In genomic region chr3:101964352-101964751, GRCm38 (mm10) we compare ENCODE assay signal across 23 mouse cellular contexts. TPM values are rescaled to one million over a fixed set of nuclear protein-coding genes. Genes with fewer than 3 reads are reported as not detected.
A peak's percentile ranks its signal among the peaks of the same experiment; 100 is the strongest.
DNase-seq lines count a peak whose midpoint lies in the region; ATAC-seq lines count a peak whose summit lies in the region.
"Had no signal": no experiment of that assay in that cellular context is flagged by ENCODE, and none has a peak within 500 bp of the region (broad histone marks: within the 10 kb centered on the region; RNA-seq: fewer than 3 reads in every experiment).

No protein-coding gene starts in this region.

- 21% methylated on average over 7 of the region's 7 CpGs for WGBS in forebrain, embryonic 16.5 days
- WGBS in limb, embryonic 10.5 days = 35% methylated on average over 7 of the region's 7 CpGs

- no peak overlapping the region for H3K4me2 ChIP-seq in forebrain, embryonic 16.5 days (ENCODE audit: low read length)
- H3K4me2 ChIP-seq: liver, embryonic 11.5 days had no signal

- intact Hi-C loops in left cerebral cortex, postnatal 4 days (cut with DNase I) = no loop called here
- intact Hi-C loops in left cerebral cortex, postnatal 36 days (cut with DNase I) = no loop called here

- H3K36me3 ChIP-seq in forebrain, embryonic 16.5 days (ENCODE audit: control insufficient read depth, insufficient read depth) = no peaks in the 10 kb centered on the region
- H3K36me3 ChIP-seq in limb, embryonic 10.5 days = no peaks in the 10 kb centered on the region
- H3K36me3 ChIP-seq: embryonic facial prominence, embryonic 10.5 days; heart, embryonic 10.5 days had no signal

- peak; percentile 37; the same call in 1 of the 2 replicates for ATAC-seq in forebrain, embryonic 16.5 days
- ATAC-seq in erythroblast, adult 5-6 weeks (replicated peaks; ENCODE audit: low FRiP score, poor library complexity, severe bottlenecking) = no peak
- ATAC-seq: lung, postnatal 0 days had no signal

- H3K4me3 ChIP-seq in forebrain, embryonic 16.5 days (replicated peaks; ENCODE audit: low read length) = no peak overlapping the region
- H3K4me3 ChIP-seq in limb, embryonic 10.5 days = no peak overlapping the region
- H3K4me3 ChIP-seq: embryonic facial prominence, embryonic 10.5 days; erythroblast, embryonic 14.5 days; heart, embryonic 10.5 days; megakaryocyte, embryonic 14.5 days had no signal

- no peak overlapping the region for H3K9ac ChIP-seq in forebrain, embryonic 16.5 days (replicated peaks; ENCODE audit: low read depth, low read length)

- no peaks in the 10 kb centered on the region for H3K27me3 ChIP-seq in forebrain, embryonic 16.5 days (replicated peaks; ENCODE audit: control insufficient read depth, insufficient read depth, low read length)
- no peaks in the 10 kb centered on the region; the same call in 1 of the 2 replicates for H3K27me3 ChIP-seq in limb, embryonic 10.5 days (ENCODE audit: low read depth, poor library complexity, severe bottlenecking)
- H3K27me3 ChIP-seq: megakaryocyte, embryonic 14.5 days had no signal

- DNase-seq in left cerebral cortex, postnatal 4 days = peak; percentile 43
- DNase-seq in left cerebral cortex, postnatal 36 days (ENCODE audit: low spot score in 2 of 2) = no peak
- DNase-seq in Muller cell, postnatal 12 days (ENCODE audit: inconsistent ontology term) = peak; percentile 24
- DNase-seq in limb, embryonic 10.5 days (ENCODE audit: low spot score) = peak; percentile 56
- no peak for DNase-seq in left cerebral cortex, adult 9 months (ENCODE audit: low spot score in 2 of 2)
- DNase-seq: adrenal gland, postnatal 25 days; cerebellum, adult 9-10 months; heart, postnatal 10 days; kidney, adult 2 months; kidney, postnatal 14 days; right cerebral cortex, adult 18-20 months; thymus, adult 18-20 months had no signal

- peaks cover 25% of the 10 kb centered on the region for H3K4me1 ChIP-seq in forebrain, embryonic 16.5 days (replicated peaks; ENCODE audit: control insufficient read depth, insufficient read depth, low read length)
- H3K4me1 ChIP-seq in limb, embryonic 10.5 days = peaks cover 24% of the 10 kb centered on the region
- H3K4me1 ChIP-seq: megakaryocyte, embryonic 14.5 days had no signal

- no peaks in the 10 kb centered on the region for H3K9me3 ChIP-seq in forebrain, embryonic 16.5 days (ENCODE audit: control insufficient read depth, low read length)
- H3K9me3 ChIP-seq in limb, embryonic 10.5 days (replicated peaks) = no peaks in the 10 kb centered on the region
- H3K9me3 ChIP-seq: embryonic facial prominence, embryonic 10.5 days; heart, embryonic 10.5 days; megakaryocyte, embryonic 14.5 days had no signal

- H3K27ac ChIP-seq in forebrain, embryonic 16.5 days (ENCODE audit: low read length) = no peak overlapping the region
- H3K27ac ChIP-seq in limb, embryonic 10.5 days = no peak overlapping the region
- H3K27ac ChIP-seq: embryonic facial prominence, embryonic 10.5 days; heart, embryonic 10.5 days had no signal

RNA-seq across cellular contexts. Expression of gene Slc22a15, which starts 40.1 kb away (rescaled TPM):
- 10 to 100 TPM; 17.5 to 17.8 TPM for total RNA-seq in left cerebral cortex, postnatal 4 days (2021)
- 1 to 10 TPM; 7.4 to 9.1 TPM for total RNA-seq in left cerebral cortex, postnatal 36 days (2021)
- polyA plus RNA-seq in forebrain, embryonic 16.5 days (2015; fragmentation: Nextera tagmentation; extraction: Ambion mirVana) = 3.9 and 4.6 TPM in 2 replicates
- 2.8 and 3.5 TPM in 2 replicates for polyA plus RNA-seq in limb, embryonic 10.5 days (2016; fragmentation: Nextera tagmentation; extraction: Ambion mirVana)
- total RNA-seq in erythroblast, adult 5-6 weeks (2015; ENCODE audit: low replicate concordance) = 4.6 and 5.6 TPM in 2 replicates
- 2.5 and 5.7 TPM in 2 replicates for total RNA-seq in erythroblast, adult 5-6 weeks (2017; ENCODE audit: low replicate concordance)
- polyA plus RNA-seq: erythroblast, embryonic 14.5 days had no signal

RNA-seq across cellular contexts. Expression of gene Nhlh2, which starts 45.5 kb away (rescaled TPM):
- total RNA-seq in left cerebral cortex, postnatal 4 days (2021) = 1 to 10 TPM; 2.4 to 3.5 TPM
- total RNA-seq in left cerebral cortex, postnatal 36 days (2021) = under 1 TPM in 1 of 2 experiments, not detected in 1; 0.29 TPM
- polyA plus RNA-seq in forebrain, embryonic 16.5 days (2015; fragmentation: Nextera tagmentation; extraction: Ambion mirVana) = 19.0 and 19.6 TPM in 2 replicates
- polyA plus RNA-seq in limb, embryonic 10.5 days (2016; fragmentation: Nextera tagmentation; extraction: Ambion mirVana) = 0.13 and 0.14 TPM in 2 replicates
- total RNA-seq in erythroblast, adult 5-6 weeks (2015; ENCODE audit: low replicate concordance) = not detected in 2 replicates
- not detected in 2 replicates for total RNA-seq in erythroblast, adult 5-6 weeks (2017; ENCODE audit: low replicate concordance)
- total RNA-seq: adrenal gland, postnatal 25 days; gastrocnemius, postnatal 4 days; heart, postnatal 10 days had no signal
- polyA plus RNA-seq: erythroblast, embryonic 14.5 days; kidney, adult 2 months; lung, postnatal 0 days; stomach, embryonic 14.5 days; urinary bladder, adult 2 months had no signal

Comparison
In these comparisons a context has a peak if more than half of its experiments do, and no peak if none do; other contexts are left out.
1. DNase-seq: peak in left cerebral cortex, postnatal 4 days (single experiment), Muller cell, postnatal 12 days (single experiment) and limb, embryonic 10.5 days (single experiment); none in left cerebral cortex, postnatal 36 days (0 of 2) and left cerebral cortex, adult 9 months (0 of 2).